Mouse (Mus musculus) MEL (cell line): ENCODE measurements around the gene Prickle2.

Experiments used
- CTCF ChIP-seq, 3 experiments: IDR thresholded peaks in 2 of 3; conservative IDR thresholded peaks in 1 of 3; 2 replicates each; pipeline ENCODE4 v1.5.1; 2011 to 2012; ENCODE audit warnings: low read length in 3 of 3, low read depth in 2 of 3, mild to moderate bottlenecking in 2 of 3, improper control_type of control experiment in 1 of 3, inconsistent platforms in 1 of 3, mixed read lengths in 1 of 3, moderate library complexity in 1 of 3; ENCODE audit not compliant: control insufficient read depth in 1 of 3, insufficient read depth in 1 of 3, poor library complexity in 1 of 3, severe bottlenecking in 1 of 3
- POLR2A ChIP-seq, 2 experiments: IDR thresholded peaks; 2 replicates each; pipeline ENCODE4 v1.6.1; 2011 to 2012; ENCODE audit warnings: low read length in 2 of 2, mild to moderate bottlenecking in 2 of 2, control low read depth in 1 of 2, improper control_type of control experiment in 1 of 2, low read depth in 1 of 2, moderate library complexity in 1 of 2; ENCODE audit not compliant: control insufficient read depth in 1 of 2, insufficient read depth in 1 of 2, poor library complexity in 1 of 2
- TAL1 ChIP-seq: IDR thresholded peaks from 2 replicates; pipeline ENCODE4 v1.6.1; 2012; ENCODE audit warnings: mild to moderate bottlenecking, inconsistent platforms, low read length, moderate library complexity, mixed read lengths
- USF2 ChIP-seq, 2 experiments: IDR thresholded peaks; 2 replicates each; pipeline ENCODE4 v1.6.1; 2011 to 2012; ENCODE audit warnings: improper control_type of control experiment in 2 of 2, low read length in 2 of 2, borderline replicate concordance in 1 of 2, inconsistent platforms in 1 of 2, low read depth in 1 of 2, mild to moderate bottlenecking in 1 of 2; ENCODE audit not compliant: insufficient read depth in 1 of 2
- ZC3H11A ChIP-seq: IDR thresholded peaks from 2 replicates; pipeline ENCODE4 v1.6.1; 2012; ENCODE audit warnings: low read depth, mild to moderate bottlenecking, inconsistent platforms, low read length, improper control_type of control experiment
- ZNF384 ChIP-seq: IDR thresholded peaks from 2 replicates; pipeline ENCODE4 v1.6.1; 2012; ENCODE audit warnings: low read depth, mild to moderate bottlenecking, inconsistent platforms, low read length, improper control_type of control experiment

GRCm38 (mm10) chr6:92706145-92706466 is at the start of gene Prickle2:
- no peak for TF ChIP-seq CTCF (IDR thresholded peaks at IDR 0.05 in 2 of 3, conservative IDR thresholded peaks at IDR 0.05 in 1 of 3; ENCODE audit: control insufficient read depth in 1 of 3, insufficient read depth in 1 of 3, low read depth in 2 of 3, low read length in 3 of 3, poor library complexity in 1 of 3, severe bottlenecking in 1 of 3)
- TF ChIP-seq POLR2A (IDR thresholded peaks at IDR 0.05; ENCODE audit: control insufficient read depth in 1 of 2, insufficient read depth in 1 of 2, low read depth in 1 of 2, low read length in 2 of 2, poor library complexity in 1 of 2) = no peak
- TF ChIP-seq ZC3H11A = no peak
- TF ChIP-seq ZNF384 = no peak
- no peak for TF ChIP-seq USF2 (IDR thresholded peaks at IDR 0.05; ENCODE audit: borderline replicate concordance in 1 of 2, insufficient read depth in 1 of 2, low read depth in 1 of 2, low read length in 2 of 2)
- no peak for TF ChIP-seq TAL1
